Mouse (Mus musculus) embryonic facial prominence, embryonic 12.5 days (tissue): ENCODE data around the gene Lonp1. TPM values are rescaled to one million over a fixed set of nuclear protein-coding genes. Genes with fewer than 3 reads are reported as not detected.

Experiments
- ATAC-seq: fragments of 200-750 bp; cut with Nextera tagmentation; 2 replicates; pipeline ENCODE4 v1.8.0; 2017; ENCODE audit not compliant: insufficient number of reproducible peaks, insufficient read depth, low FRiP score, low TSS enrichment
- H3K27ac ChIP-seq: fragments of 300-500 bp; sonication (generic); 2 replicates; pipeline ENCODE4 v1.5.1; 2016; ENCODE audit warnings: mild to moderate bottlenecking
- H3K27me3 ChIP-seq: fragments of 300-500 bp; sonication (generic); 2 replicates; pipeline ENCODE4 v1.6.1; 2016; ENCODE audit warnings: mild to moderate bottlenecking, moderate library complexity
- H3K36me3 ChIP-seq: fragments of 300-500 bp; sonication (generic); 2 replicates; pipeline ENCODE4 v1.6.1; 2016; ENCODE audit warnings: mild to moderate bottlenecking
- H3K4me1 ChIP-seq: fragments of 300-500 bp; sonication (generic); 2 replicates; pipeline ENCODE4 v1.6.1; 2016
- H3K4me2 ChIP-seq: fragments of 300-500 bp; sonication (generic); replicated peaks from 2 replicates; pipeline ENCODE4 v1.6.1; 2016; ENCODE audit warnings: mild to moderate bottlenecking, moderate library complexity
- H3K4me3 ChIP-seq: fragments of 300-500 bp; sonication (generic); 2 replicates; pipeline ENCODE4 v1.5.1; 2016; ENCODE audit warnings: mild to moderate bottlenecking
- H3K9ac ChIP-seq: fragments of 300-500 bp; sonication (generic); 2 replicates; pipeline ENCODE4 v1.6.1; 2016; ENCODE audit warnings: mild to moderate bottlenecking, moderate library complexity
- H3K9me3 ChIP-seq: fragments of 300-500 bp; sonication (generic); 2 replicates; pipeline ENCODE4 v1.6.1; 2016; ENCODE audit warnings: mild to moderate bottlenecking, moderate library complexity
- WGBS: fragments of 180-500 bp; shearing (Covaris S2); methylation state at CpG from one replicate; pipeline ENCODE4 v1.1.7; 2016; 5-methylcytosine and 5-hydroxymethylcytosine counted together
- polyA plus RNA-seq: library from polyadenylated mRNA; unstranded; fragments of >200 nt; fragmentation: Nextera tagmentation; extraction: Ambion mirVana; gene quantifications from 2 replicates; pipeline ENCODE4 v1.2.1, GENCODE M21; 2016

Lonp1 gene
- polyA plus RNA-seq: 66.0 and 66.9 TPM in 2 replicates

DNA sequence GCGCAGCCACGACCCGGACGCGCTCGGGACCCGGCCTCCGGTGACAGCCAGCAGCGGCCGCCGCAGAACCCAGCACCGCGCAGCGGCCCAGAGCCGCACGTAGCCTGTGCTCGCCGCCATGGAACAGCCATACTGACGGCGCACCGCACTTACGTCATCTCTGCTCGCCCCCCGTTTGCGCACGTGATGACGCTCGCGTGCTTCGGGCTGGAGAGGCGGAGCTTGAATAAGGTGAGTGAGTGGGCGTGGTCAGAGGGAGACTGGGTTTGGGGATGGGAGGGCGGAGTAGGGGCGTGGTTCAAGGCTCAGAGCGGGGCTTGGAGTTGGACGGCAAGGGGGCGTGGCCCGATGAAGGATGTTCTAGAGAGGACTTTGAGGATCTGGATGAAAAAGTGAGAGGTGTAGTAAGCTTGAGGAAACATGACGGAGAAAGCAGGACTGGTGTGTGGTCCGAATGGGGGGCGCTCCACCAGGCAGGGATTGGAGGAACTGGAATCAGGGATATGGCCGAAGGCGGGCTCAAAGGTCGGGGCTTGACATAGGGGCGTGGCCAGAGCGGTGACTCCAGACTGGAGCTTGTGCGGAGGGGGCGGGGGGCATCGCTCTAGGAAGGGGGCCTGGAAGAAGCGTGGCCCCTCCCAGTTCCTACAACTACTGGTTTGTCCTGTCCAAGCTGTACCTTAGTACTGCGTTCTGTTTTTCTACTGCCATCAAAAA is at the start of gene Lonp1:
Gene Lonp1, minus strand, starts transcription at position 134 of the 717 bp plus-strand sequence.
- peaks cover 17% of the 10 kb centered on the region for H3K4me1 ChIP-seq
- peaks cover 16% of the 10 kb centered on the region for H3K36me3 ChIP-seq
- no peaks in the 10 kb centered on the region for H3K27me3 ChIP-seq
- peak within 1 kb of the TSS; percentile 96 for H3K4me3 ChIP-seq
- peak within 1 kb of the TSS; percentile 94 for H3K4me2 ChIP-seq
- H3K9ac ChIP-seq: peak within 1 kb of the TSS; percentile 92
- peak; percentile 87 for ATAC-seq
- H3K27ac ChIP-seq: peak within 1 kb of the TSS; percentile 80
- WGBS: under 1% methylated on average over 51 of the region's 51 CpGs
- no peaks in the 10 kb centered on the region for H3K9me3 ChIP-seq

DNA sequence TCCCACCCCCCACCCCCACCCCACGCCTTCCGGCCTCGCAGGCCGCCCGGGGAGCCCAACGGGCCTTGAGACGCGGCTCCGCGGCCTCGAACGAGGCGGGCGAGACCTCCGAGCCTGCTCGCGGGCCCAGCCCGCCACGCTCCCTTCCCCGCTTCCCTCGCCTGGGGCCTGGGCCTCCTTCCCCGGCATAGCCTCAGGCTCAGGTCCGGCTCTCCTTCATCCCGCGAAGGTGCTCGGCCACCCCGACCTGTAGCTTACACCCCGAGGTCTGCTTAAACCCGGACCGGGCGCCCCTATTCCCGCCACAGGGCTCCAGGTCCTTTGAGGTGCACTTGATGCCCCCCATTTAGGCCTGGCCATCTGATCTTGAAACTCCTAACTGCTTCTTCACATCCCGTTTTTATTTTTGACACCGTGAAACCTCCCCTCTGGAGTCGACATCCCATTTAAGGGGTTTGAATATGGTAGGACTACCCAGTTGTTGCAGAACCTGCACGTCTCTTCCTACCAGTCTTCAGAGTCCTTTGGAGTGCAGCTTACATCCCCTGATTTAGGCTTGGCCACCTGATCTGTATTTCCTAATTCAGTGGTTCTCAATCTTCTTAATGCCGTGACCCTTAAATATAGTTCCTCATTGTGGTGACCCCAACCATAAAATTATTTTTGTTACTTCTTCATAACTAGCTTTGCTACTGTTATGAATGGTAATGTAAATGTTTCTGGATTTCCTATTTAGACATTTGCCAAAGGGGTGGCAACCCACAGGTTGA is 47.1 kb upstream of the Lonp1 start:
- ATAC-seq: 0 out of 2 replicates have a peak, but pooled peaks have one; percentile 1

DNA sequence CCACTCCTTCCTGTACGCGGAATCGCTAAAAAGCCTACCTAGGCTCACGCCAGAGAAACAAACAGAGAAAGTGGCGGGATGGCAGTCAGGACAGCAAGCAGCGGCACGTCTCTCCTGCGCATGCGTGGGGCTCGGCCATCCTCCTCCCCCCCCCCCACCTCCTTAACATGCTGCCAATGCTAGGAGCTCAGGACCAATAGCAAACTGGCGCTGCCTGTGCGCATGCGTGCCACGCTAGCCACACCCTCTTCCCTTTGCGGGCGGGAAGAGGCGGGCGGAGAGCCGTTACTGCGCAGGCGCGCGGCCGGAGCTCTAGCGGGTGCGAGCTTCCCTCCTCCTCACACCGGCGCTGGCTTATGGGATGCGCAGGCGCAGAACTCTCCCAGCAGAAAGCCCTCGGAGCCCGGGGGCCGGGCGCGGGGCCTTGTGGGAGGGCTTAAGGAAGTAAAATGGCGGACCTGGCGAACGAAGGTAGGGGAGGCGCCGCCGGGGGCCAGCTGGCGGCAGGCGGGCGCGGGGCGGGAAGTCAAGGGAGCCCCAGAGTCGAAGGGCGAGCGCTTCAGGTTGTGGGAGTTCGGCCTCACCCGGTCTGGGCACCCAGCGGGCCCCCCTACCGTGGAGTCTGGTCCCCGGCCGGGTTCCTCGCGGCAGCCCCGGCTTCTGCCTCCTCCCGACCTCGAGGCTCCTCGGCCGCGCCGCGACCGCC is 46.4 kb upstream of the Lonp1 start, which contains the start of gene Ranbp3:
Gene Ranbp3, plus strand, starts transcription at position 354 of the 706 bp plus-strand sequence.
- under 1% methylated on average over 60 of the region's 66 CpGs for WGBS
- peaks cover 6% of the 10 kb centered on the region; the same call in 1 of the 2 replicates for H3K27me3 ChIP-seq
- peak within 1 kb of the TSS; percentile 78 for H3K4me2 ChIP-seq
- peak within 1 kb of the TSS; percentile 88 for H3K27ac ChIP-seq
- peak; percentile 82 for ATAC-seq
- peak within 1 kb of the TSS; percentile 97 for H3K9ac ChIP-seq
- H3K4me1 ChIP-seq: peaks cover 23% of the 10 kb centered on the region
- H3K4me3 ChIP-seq: peak within 1 kb of the TSS; percentile 93
- H3K36me3 ChIP-seq: peaks cover 27% of the 10 kb centered on the region
- no peaks in the 10 kb centered on the region for H3K9me3 ChIP-seq

More for the DNA sequence above, 47.1 kb upstream of the Lonp1 start:
- peak overlapping the region; percentile 93 for H3K4me3 ChIP-seq
- H3K27me3 ChIP-seq: no peaks in the 10 kb centered on the region
- H3K9me3 ChIP-seq: no peaks in the 10 kb centered on the region
- H3K36me3 ChIP-seq: peaks cover 29% of the 10 kb centered on the region
- peak overlapping the region; percentile 85 for H3K27ac ChIP-seq
- peak overlapping the region; percentile 97 for H3K9ac ChIP-seq
- peak overlapping the region; percentile 78 for H3K4me2 ChIP-seq
- WGBS: 2% methylated on average over 37 of the region's 37 CpGs
- peaks cover 18% of the 10 kb centered on the region for H3K4me1 ChIP-seq

- no peak for ATAC-seq
- 87% methylated on average over 8 of the region's 8 CpGs for WGBS
- Histone ChIP-seq H3K36me3 (no peaks in the 10 kb centered on the region), H3K4me1 (peaks cover 11% of the 10 kb centered on the region; the same call in 1 of the 2 replicates), H3K27me3 (peaks cover 19% of the 10 kb centered on the region), H3K9me3 (no peaks in the 10 kb centered on the region), H3K4me2 (no peak overlapping the region), H3K9ac (no peak overlapping the region), H3K27ac (no peak overlapping the region), H3K4me3 (no peak overlapping the region)
These were observed 43.1 kb upstream of the Lonp1 start for GRCm38 (mm10) chr17:56669766-56670165.

DNA sequence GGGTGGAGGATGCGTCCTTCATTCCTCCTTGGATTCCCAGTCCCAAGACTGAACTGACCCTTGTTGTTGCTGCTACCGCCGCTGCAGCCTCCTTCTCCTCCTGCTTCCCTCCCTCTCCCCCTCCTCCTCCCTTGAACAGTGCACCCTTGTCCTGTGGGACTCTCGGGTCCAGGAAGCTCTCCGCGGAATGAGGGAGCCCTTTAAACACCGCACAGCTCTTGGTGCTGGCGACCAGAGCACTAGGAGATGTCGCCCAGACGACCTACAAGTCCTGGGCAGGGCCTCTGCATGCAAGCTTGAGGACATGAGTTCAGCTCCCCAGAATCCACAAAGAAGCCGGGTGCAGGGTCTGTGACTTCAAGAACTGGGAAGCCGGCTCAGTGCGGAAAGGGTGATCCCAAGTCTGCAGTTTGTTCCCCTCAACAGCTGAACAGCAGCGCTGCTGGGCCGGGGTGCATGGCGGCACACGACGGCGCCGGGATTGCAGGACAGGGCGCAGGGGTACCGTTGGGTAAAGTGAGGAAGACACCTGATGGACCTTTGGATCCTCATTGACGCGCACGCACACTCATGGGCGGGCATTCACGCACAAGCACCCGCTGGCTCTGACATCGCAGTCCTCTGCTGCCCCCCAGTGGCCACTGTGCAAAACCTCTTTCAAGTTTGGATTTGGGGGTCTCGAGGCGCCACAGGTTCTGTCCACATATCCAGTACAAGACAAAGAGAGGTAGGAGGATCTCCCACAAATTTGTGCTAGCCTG is 41.9 kb upstream of the Lonp1 start:
- Histone ChIP-seq H3K4me1 (0 out of 2 replicates have a peak, but pooled peaks cover 14% of the 10 kb centered on the region), H3K27me3 (peaks cover 19% of the 10 kb centered on the region), H3K9me3 (no peaks in the 10 kb centered on the region), H3K9ac (peak overlapping the region; percentile 54), H3K36me3 (no peaks in the 10 kb centered on the region), H3K27ac (no peak overlapping the region), H3K4me2 (peak overlapping the region; percentile 87), H3K4me3 (peak overlapping the region; percentile 42)
- no peak for ATAC-seq
- WGBS: 3% methylated on average over 31 of the region's 31 CpGs

- no peak overlapping the region for H3K27ac ChIP-seq
- ATAC-seq: no peak
- H3K36me3 ChIP-seq: no peaks in the 10 kb centered on the region
- 67% methylated on average over 3 of the region's 3 CpGs for whole genome bisulfite sequencing
- H3K4me3 ChIP-seq: no peak overlapping the region
- H3K9me3 ChIP-seq: no peaks in the 10 kb centered on the region
- peaks cover 19% of the 10 kb centered on the region for H3K27me3 ChIP-seq
- H3K9ac ChIP-seq: no peak overlapping the region
- H3K4me1 ChIP-seq: 0 out of 2 replicates have a peak, but pooled peaks cover 14% of the 10 kb centered on the region
- no peak overlapping the region for H3K4me2 ChIP-seq
These were observed 40.9 kb upstream of the Lonp1 start for GRCm38 (mm10) chr17:56667591-56667990.

DNA sequence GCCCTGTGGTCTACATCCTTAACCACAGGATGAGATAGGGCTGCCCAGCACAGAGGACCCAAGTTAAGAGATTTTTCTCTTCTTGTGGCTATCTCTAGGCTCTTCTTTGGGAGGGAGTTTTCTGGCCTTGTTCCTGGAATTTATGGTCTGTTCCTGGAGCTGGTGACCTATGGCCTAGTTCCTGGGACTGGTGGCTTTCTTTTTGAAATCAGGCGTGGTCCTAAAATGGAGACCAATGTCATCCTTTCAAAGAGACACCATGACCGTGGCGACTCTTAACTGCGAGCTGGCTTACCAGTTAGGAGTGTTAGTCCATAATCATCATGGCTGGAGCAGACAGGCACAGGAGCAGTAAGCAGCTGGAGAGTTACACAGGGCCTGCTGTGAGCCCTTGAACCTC is 39.7 kb upstream of the Lonp1 start:
- no peaks in the 10 kb centered on the region for H3K9me3 ChIP-seq
- H3K4me3 ChIP-seq: no peak overlapping the region
- ATAC-seq: no peak
- H3K4me1 ChIP-seq: 0 out of 2 replicates have a peak, but pooled peaks cover 14% of the 10 kb centered on the region
- no peak overlapping the region for H3K9ac ChIP-seq
- WGBS: 91% methylated on average over 4 of the region's 4 CpGs
- peaks cover 19% of the 10 kb centered on the region for H3K27me3 ChIP-seq
- H3K4me2 ChIP-seq: no peak overlapping the region
- H3K27ac ChIP-seq: no peak overlapping the region
- H3K36me3 ChIP-seq: no peaks in the 10 kb centered on the region

DNA sequence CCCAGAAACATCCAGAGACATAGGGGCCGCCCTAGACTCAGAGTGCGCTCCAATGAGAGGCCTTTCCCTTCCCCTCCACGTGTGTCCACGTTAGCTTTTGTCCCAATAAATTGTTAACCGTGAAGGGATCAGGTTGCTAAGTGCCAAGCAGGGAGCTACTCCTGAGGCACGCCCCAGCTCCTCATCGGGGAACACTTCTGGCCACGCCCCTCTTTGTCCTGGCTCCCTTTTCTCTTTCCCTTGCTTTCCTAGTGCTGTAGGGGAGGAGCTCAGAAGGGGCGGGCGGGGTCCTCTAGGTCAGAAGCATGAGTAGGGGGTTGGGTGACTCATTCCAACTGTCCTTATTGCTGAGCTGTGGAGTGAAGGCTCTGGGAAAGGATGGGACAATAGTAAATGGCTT is 37.6 kb upstream of the Lonp1 start:
- H3K4me2 ChIP-seq: peak overlapping the region; percentile 37
- WGBS: 3% methylated on average over 10 of the region's 10 CpGs
- H3K27me3 ChIP-seq: peaks cover 19% of the 10 kb centered on the region
- ATAC-seq: peak; percentile 43; the same call in 1 of the 2 replicates
- H3K4me3 ChIP-seq: peak overlapping the region; percentile 12; the same call in 1 of the 2 replicates
- H3K9me3 ChIP-seq: no peaks in the 10 kb centered on the region
- H3K27ac ChIP-seq: no peak overlapping the region
- 0 out of 2 replicates have a peak, but pooled peaks cover 14% of the 10 kb centered on the region for H3K4me1 ChIP-seq
- H3K9ac ChIP-seq: no peak overlapping the region
- no peaks in the 10 kb centered on the region for H3K36me3 ChIP-seq

DNA sequence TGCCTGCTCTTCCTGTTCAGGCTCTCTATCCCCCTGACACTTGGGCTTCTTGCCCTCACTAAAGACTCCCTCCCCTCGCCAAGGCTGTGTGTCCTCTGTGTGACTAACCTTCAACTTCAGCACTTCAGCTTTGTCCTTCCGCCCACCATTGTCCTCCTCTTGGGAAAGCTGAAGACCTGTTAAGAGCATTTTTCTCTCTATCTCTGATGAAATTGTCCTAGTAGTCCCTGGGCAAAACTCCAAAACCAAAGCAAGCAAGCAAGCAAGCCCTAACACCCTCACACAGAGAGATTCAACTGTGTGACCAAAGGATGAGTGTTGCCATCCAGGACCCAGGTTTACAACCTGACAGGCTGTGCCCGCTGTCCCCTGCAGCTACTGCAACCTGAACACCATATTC is 37.0 kb upstream of the Lonp1 start:
- no peak for ATAC-seq
- Histone ChIP-seq H3K27me3 (peaks cover 18% of the 10 kb centered on the region), H3K27ac (0 out of 2 replicates have a peak overlapping the region, but pooled peaks have one; percentile 31), H3K9ac (no peak overlapping the region), H3K36me3 (no peaks in the 10 kb centered on the region), H3K4me1 (0 out of 2 replicates have a peak, but pooled peaks cover 13% of the 10 kb centered on the region), H3K4me2 (peak overlapping the region; percentile 37), H3K9me3 (no peaks in the 10 kb centered on the region), H3K4me3 (0 out of 2 replicates have a peak overlapping the region, but pooled peaks have one; percentile 12)
- WGBS: 60% methylated on average over 3 of the region's 3 CpGs

DNA sequence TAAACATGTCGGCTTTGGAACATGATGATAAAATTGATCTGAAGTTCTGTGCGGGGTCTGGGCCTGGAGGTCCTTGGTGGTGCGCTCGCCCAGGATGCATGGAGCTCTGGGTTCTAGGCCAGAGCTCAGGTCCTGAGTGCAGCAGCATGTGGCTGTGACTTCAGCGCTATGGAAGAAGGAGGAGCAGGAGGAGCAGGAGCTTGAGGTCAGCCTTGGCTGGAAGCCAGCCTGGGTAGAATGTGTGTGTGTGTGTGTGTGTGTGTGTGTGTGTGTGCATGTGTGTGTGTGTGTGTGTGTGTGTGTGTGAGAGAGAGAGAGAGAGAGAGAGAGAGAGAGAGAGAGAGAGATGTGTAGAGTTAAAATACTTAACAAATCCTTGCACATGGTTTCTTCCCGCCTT is 29.5 kb upstream of the Lonp1 start:
- H3K9ac ChIP-seq: no peak overlapping the region
- no peak overlapping the region for H3K27ac ChIP-seq
- H3K4me3 ChIP-seq: no peak overlapping the region
- H3K27me3 ChIP-seq: no peaks in the 10 kb centered on the region
- WGBS: 90% methylated on average over 6 of the region's 6 CpGs
- ATAC-seq: no peak
- H3K9me3 ChIP-seq: no peaks in the 10 kb centered on the region
- H3K4me1 ChIP-seq: no peaks in the 10 kb centered on the region
- no peaks in the 10 kb centered on the region for H3K36me3 ChIP-seq
- H3K4me2 ChIP-seq: no peak overlapping the region
